Mouse (Mus musculus) liver, embryonic 11.5 days (tissue): ENCODE measurements around the gene Srrm2. TPM values are rescaled to one million over a fixed set of nuclear protein-coding genes. Genes with fewer than 3 reads are reported as not detected.

Experiments used
- ATAC-seq: fragments of 200-750 bp; cut with Nextera tagmentation; replicated peaks from 2 replicates; pipeline ENCODE4 v1.8.0; 2017; ENCODE audit warnings: moderate number of reproducible peaks, mild to moderate bottlenecking, moderate TSS enrichment, moderate library complexity; ENCODE audit not compliant: low FRiP score
- DNase-seq: peaks from one replicate; pipeline ENCODE4 v3.0.0-alpha.2; 2017; ENCODE audit warnings: low spot score
- H3K27ac ChIP-seq: fragments of 300-500 bp; sonication (generic); 2 replicates; pipeline ENCODE4 v1.5.1; 2014; ENCODE audit warnings: mild to moderate bottlenecking, low read depth, low read length, control low read depth
- H3K27me3 ChIP-seq: fragments of 300-500 bp; sonication (generic); replicated peaks from 2 replicates; pipeline ENCODE4 v1.6.1; 2014; ENCODE audit warnings: low read length, mixed read lengths; ENCODE audit not compliant: control insufficient read depth, insufficient read depth
- H3K36me3 ChIP-seq: fragments of 300-500 bp; sonication (generic); 2 replicates; pipeline ENCODE4 v1.6.1; 2014; ENCODE audit warnings: mild to moderate bottlenecking, low read length, moderate library complexity, mixed read lengths; ENCODE audit not compliant: control insufficient read depth, insufficient read depth
- H3K4me1 ChIP-seq: fragments of 300-500 bp; sonication (generic); replicated peaks from 2 replicates; pipeline ENCODE4 v1.6.1; 2014; ENCODE audit warnings: low read length, mixed read lengths; ENCODE audit not compliant: control insufficient read depth, insufficient read depth
- H3K4me2 ChIP-seq: fragments of 300-500 bp; sonication (generic); 2 replicates; pipeline ENCODE4 v1.6.1; 2014; ENCODE audit warnings: mild to moderate bottlenecking, control low read depth, moderate library complexity
- H3K4me3 ChIP-seq: fragments of 300-500 bp; sonication (generic); 2 replicates; pipeline ENCODE4 v1.5.1; 2014; ENCODE audit warnings: low read depth, low read length, control low read depth
- H3K9ac ChIP-seq: fragments of 300-500 bp; sonication (generic); 2 replicates; pipeline ENCODE4 v1.6.1; 2014; ENCODE audit warnings: low read depth, low read length, control low read depth
- H3K9me3 ChIP-seq: fragments of 300-500 bp; sonication (generic); 2 replicates; pipeline ENCODE4 v1.6.1; 2016; ENCODE audit warnings: low read length, inconsistent platforms, mixed read lengths; ENCODE audit not compliant: control insufficient read depth
- WGBS: fragments of 180-500 bp; shearing (Covaris S2); extraction: QIAGEN DNeasy Blood & Tissue Kit; methylation state at CpG from one replicate; pipeline ENCODE4 v1.1.7; 2014; 5-methylcytosine and 5-hydroxymethylcytosine counted together
- polyA plus RNA-seq: library from polyadenylated mRNA; unstranded; fragments of >200 nt; fragmentation: Nextera tagmentation; extraction: Ambion mirVana; gene quantifications from 2 replicates; pipeline ENCODE4 v1.2.1, GENCODE M21; 2014

The Srrm2 gene
- polyA plus RNA-seq, 1 experiment from 2014 or later = 398 TPM

DNA sequence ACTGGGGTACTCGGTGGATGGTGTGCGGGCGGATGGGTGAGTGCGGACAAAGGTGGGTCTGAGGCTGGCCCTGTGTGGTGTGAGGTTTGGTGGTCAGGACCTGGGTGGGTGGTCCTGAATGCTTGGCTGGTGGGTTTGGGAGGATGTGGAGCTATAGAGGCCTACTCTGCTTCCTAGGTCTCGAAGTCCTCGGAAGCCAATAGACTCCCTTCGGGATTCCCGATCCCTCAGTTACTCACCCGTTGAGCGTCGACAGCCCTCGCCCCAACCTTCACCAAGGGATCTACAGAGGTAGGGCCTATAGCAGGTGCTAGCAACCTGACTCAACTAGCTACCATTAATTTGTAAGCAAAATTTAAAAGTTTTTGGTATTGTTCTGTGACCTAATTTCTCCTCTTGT lies 33.3 kb downstream of the Srrm2 start:
- no peak for ATAC-seq
- Histone ChIP-seq H3K4me1 (peaks cover 6% of the 10 kb centered on the region), H3K4me3 (no peak overlapping the region), H3K36me3 (peaks cover 70% of the 10 kb centered on the region), H3K4me2 (no peak overlapping the region), H3K9ac (no peak overlapping the region), H3K27ac (no peak overlapping the region), H3K27me3 (no peaks in the 10 kb centered on the region), H3K9me3 (peaks cover 12% of the 10 kb centered on the region; the same call in 1 of the 2 replicates)
- WGBS = 91% methylated on average over 12 of the region's 12 CpGs
- no peak for DNase-seq

DNA sequence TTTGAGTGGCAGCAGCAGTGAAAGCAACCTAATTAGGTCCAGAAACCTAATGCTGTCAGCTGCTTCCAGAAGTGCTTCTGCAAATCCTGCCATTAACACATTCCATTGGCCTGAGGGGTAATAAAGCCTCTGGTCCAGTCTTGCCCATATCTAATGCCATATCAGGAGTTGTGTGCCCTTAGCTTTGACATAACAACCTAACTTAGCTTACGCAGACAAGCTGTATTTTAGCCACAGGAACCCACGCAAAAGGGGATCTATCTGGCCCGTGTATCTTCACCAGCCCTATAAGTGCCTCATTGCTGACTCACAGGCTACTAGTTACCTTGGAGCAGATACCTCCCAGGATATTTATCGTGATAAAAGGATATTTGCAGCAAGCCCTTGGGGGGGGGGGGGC lies 35.3 kb downstream of the Srrm2 start:
- Histone ChIP-seq H3K36me3 (peaks cover 50% of the 10 kb centered on the region), H3K9me3 (no peaks in the 10 kb centered on the region)
- ATAC-seq = no peak

DNA sequence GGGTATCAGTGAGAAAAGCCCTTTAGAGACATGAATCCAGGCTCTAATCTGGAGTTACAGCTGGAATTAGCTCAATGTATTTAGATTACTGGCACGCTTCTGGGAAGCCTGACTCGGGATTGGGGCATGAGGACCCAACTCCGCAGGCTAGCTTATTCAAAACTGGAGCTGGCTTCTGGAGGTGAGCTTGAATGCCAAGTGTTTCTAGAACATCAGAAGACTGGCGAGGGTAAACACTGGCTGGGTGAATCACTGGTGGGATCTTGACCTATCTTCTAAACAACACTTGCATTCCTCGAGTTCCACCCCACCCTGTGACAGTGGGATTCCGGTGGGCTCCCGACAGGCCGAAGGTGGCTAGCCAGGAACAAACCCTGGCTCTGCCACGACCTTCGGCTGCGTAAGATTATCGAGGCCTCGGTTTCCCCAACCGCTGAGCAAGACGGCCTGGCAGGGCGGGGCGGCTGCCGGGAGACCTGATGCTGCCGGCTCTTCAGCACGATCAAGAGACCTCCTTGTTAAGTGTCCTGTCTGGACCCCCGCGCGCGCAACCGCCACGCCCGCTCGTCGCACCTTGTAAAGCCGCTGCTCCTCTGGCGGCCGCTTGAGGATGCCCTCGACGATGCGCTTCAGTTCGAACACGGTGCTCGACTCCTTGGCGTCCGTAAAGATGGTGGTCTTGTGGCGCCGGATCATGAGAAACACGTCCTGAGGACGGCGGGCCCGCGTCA lies 38.1 kb downstream of the Srrm2 start:
- WGBS = under 1% methylated on average over 47 of the region's 47 CpGs
- Histone ChIP-seq H3K36me3 (peaks cover 24% of the 10 kb centered on the region), H3K4me1 (peaks cover 9% of the 10 kb centered on the region), H3K27ac (peak overlapping the region; percentile 72), H3K9me3 (no peaks in the 10 kb centered on the region), H3K4me3 (peak overlapping the region; percentile 84), H3K9ac (peak overlapping the region; percentile 81), H3K27me3 (peaks cover 6% of the 10 kb centered on the region; the same call in 1 of the 2 replicates), H3K4me2 (peak overlapping the region; percentile 95)
- DNase-seq (no peak), ATAC-seq (peak; percentile 61)

More for the DNA sequence above, 35.3 kb downstream of the Srrm2 start:
- WGBS = 83% methylated on average over 4 of the region's 4 CpGs
- no peak for DNase-seq
- Histone ChIP-seq H3K9ac (no peak overlapping the region), H3K4me1 (peaks cover 9% of the 10 kb centered on the region), H3K4me3 (no peak overlapping the region), H3K4me2 (no peak overlapping the region), H3K27ac (no peak overlapping the region), H3K27me3 (no peaks in the 10 kb centered on the region)

DNA sequence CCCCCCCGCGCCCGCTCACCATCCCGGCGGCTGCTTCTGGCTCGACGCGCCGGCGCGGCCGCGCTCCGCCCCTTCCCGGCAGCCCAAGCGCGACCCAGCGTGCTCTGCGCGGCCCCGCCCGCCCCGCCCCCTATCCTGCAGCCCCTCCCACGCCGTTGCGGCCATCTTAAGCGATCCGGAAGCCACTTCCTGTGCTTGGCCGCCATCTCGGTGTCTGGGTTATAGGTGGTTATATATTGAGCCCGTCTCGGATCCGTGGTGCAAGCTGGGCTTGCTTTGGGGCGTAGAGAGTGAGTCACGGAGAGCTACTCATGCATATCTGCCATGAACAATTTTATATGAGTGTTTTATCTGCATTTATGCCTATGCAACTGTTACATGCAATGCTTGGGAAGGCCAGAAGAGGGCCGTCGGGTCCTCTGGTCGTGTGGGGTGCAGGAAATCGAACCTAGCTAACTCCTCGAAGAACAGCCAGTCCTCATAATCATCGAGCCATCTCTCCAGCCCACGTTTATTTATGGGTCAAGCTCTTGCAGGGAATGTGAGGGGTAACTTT lies 38.8 kb downstream of the Srrm2 start, which contains the start of gene Elob:
Gene Elob, minus strand, starts transcription at position 73 of the 556 bp plus-strand sequence.
- DNase-seq = peak; percentile 89
- Histone ChIP-seq H3K27ac (peak within 1 kb of the TSS; percentile 88), H3K4me3 (peak within 1 kb of the TSS; percentile 84), H3K9me3 (no peaks in the 10 kb centered on the region), H3K4me1 (peaks cover 9% of the 10 kb centered on the region), H3K4me2 (peak within 1 kb of the TSS; percentile 95), H3K27me3 (peaks cover 8% of the 10 kb centered on the region; the same call in 1 of the 2 replicates), H3K36me3 (peaks cover 17% of the 10 kb centered on the region), H3K9ac (peak within 1 kb of the TSS; percentile 81)
- 1% methylated on average over 37 of the region's 42 CpGs for WGBS
- ATAC-seq = peak; percentile 94

DNA sequence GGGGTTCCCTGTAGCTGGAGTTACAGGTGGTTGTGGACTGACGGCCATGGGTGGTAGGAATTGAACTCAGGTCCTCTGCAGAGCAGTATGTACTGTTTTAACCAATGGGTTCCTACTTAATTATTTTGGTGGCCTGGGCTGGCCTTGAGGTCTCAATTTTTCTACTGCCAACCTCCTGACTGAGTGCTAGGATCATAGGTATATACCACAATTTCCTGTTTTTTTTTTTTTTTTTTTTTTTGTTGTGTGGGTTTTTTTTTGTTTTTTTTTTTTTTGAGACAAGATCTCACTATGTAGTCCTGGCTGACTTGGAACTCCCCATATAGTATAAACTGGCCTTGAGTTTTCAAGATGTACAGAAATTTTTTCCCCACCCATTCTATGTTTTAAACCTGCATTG lies 40.9 kb downstream of the Srrm2 start:
- H3K4me1 ChIP-seq = peaks cover 9% of the 10 kb centered on the region
- no peak overlapping the region for H3K4me3 ChIP-seq
- DNase-seq (no peak), ATAC-seq (no peak)
- H3K27me3 ChIP-seq = peaks cover 11% of the 10 kb centered on the region; the same call in 1 of the 2 replicates
- H3K27ac ChIP-seq = no peak overlapping the region
- no peaks in the 10 kb centered on the region for H3K9me3 ChIP-seq
- no peak overlapping the region for H3K9ac ChIP-seq
- H3K4me2 ChIP-seq = no peak overlapping the region
- 92% methylated on average over 1 of the region's 1 CpGs for WGBS
- peaks cover 2% of the 10 kb centered on the region; the same call in 1 of the 2 replicates for H3K36me3 ChIP-seq

DNA sequence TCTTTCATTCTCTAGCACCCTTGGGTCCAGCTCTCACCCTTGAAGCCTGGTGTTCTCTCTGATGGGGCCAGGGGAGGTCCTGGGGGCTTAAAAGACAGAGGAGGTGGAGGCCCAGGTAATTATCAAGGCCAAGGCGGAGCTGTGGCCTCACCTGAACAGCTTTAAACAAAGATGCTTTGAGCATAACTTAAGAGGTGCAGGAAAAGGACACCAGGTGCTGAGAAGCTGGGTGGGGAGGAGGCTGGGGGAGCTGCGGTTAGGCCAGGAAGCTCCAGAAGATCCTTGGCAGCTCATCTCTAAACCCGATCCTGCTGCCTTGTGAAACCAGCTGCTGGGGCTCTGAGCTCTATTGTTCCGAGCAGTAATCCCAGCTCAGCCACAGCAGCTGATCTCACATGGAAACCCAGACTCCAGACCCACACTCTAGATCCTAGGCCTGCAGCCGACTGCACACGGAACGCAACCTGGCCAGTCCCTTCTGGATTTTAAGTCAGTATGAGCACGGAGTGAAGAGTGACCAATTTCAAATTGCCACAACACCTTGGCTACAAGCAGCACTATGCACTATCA lies 45.8 kb downstream of the Srrm2 start, which contains the start of gene Prss33:
Gene Prss33, minus strand, starts transcription at position 51 of the 570 bp plus-strand sequence.
- Histone ChIP-seq H3K27ac (no peak within 1 kb of the TSS), H3K4me1 (no peaks in the 10 kb centered on the region), H3K4me2 (no peak within 1 kb of the TSS), H3K36me3 (no peaks in the 10 kb centered on the region), H3K27me3 (peaks cover 11% of the 10 kb centered on the region; the same call in 1 of the 2 replicates), H3K9me3 (no peaks in the 10 kb centered on the region), H3K9ac (no peak within 1 kb of the TSS; the same call in 1 of the 2 replicates), H3K4me3 (no peak within 1 kb of the TSS)
- ATAC-seq (no peak), DNase-seq (no peak)
- 76% methylated on average over 8 of the region's 8 CpGs for WGBS

DNA sequence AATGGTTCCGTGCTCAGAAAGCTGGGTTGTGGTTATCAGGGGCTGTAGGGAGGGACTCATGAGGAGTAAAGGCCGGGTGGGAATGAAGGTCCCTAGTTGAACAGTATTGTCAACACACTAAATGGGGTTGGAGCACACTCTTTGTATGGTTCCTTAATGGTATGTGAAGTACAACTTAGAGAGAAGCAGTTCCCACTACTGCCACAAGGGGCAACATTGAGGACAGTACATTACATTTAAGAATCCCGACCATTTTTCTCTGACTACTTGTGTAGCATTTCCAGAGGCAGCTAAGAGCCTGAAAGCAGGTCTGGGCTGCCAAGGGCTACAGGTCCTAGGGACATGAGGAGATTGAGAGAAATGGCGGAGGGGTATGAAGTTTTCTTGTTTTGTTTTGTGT lies 50.8 kb downstream of the Srrm2 start:
- Histone ChIP-seq H3K36me3 (no peaks in the 10 kb centered on the region), H3K27me3 (no peaks in the 10 kb centered on the region), H3K4me2 (no peak overlapping the region), H3K4me1 (no peaks in the 10 kb centered on the region), H3K9me3 (no peaks in the 10 kb centered on the region), H3K4me3 (no peak overlapping the region), H3K27ac (no peak overlapping the region), H3K9ac (no peak overlapping the region)
- ATAC-seq = no peak
- no peak for DNase-seq
- WGBS = 21% methylated on average over 4 of the region's 4 CpGs

DNA sequence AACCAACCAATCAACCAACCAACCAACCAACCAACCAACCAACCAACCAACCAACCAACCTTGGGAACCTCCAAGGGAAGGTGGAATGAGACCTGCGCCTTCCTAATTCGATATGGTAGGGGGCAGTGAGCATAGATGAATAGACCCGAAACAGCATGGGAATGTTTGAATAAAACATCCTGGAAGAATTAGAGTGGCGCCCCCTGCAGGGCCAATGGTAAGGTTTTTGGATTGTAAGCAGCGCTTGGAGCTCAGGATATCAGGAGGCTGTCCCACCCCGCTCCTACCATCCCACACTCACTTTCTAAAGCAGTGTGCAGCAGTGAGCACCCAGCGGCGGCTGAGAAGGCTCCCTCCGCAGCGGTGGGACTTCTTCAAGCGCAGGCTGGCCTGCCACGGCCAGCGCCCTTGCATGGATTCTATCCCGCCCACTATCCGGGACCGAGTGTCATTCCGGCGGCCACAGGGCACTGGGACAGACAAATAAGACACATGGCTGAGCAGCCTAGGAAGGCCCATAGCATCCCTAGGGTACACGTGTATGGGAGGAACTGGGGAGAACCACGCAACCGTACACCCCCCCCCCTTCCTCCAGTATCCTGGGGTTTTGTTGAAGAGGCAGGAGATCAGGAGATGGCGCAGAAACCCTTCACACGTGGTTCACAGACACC lies 52.9 kb downstream of the Srrm2 start:
- Histone ChIP-seq H3K4me3 (peak overlapping the region; percentile 27; the same call in 1 of the 2 replicates), H3K9ac (no peak overlapping the region), H3K4me1 (no peaks in the 10 kb centered on the region), H3K27ac (no peak overlapping the region), H3K4me2 (peak overlapping the region; percentile 60), H3K36me3 (no peaks in the 10 kb centered on the region), H3K27me3 (no peaks in the 10 kb centered on the region), H3K9me3 (no peaks in the 10 kb centered on the region)
- no peak for DNase-seq
- 0 out of 2 replicates have a peak, but pooled peaks have one; percentile 22 for ATAC-seq
- 43% methylated on average over 23 of the region's 23 CpGs for WGBS
